Mouse (Mus musculus): ENCODE data around the gene Gphn.

- no peak for TF ChIP-seq USF1 (IDR thresholded peaks at IDR 0.05; ENCODE audit: low read depth, low read length)
- no peak for TF ChIP-seq POLR2A (IDR thresholded peaks at IDR 0.05; ENCODE audit: low read depth, low read length)
- no peak for TF ChIP-seq KAT2A (IDR thresholded peaks at IDR 0.05; ENCODE audit: insufficient replicate concordance, low read length)
- no peak for TF ChIP-seq ETS1 (conservative IDR thresholded peaks at IDR 0.05; ENCODE audit: low read depth, low read length)
- TF ChIP-seq MEF2A (IDR thresholded peaks at IDR 0.05; ENCODE audit: borderline replicate concordance, low read depth, low read length): no peak
- TF ChIP-seq UBTF (IDR thresholded peaks at IDR 0.05; ENCODE audit: low read depth, low read length): no peak; the same call in 1 of the 2 replicates
- no peak for TF ChIP-seq NELFE (IDR thresholded peaks at IDR 0.05; ENCODE audit: low read depth, low read length)
- no peak for TF ChIP-seq MAX (IDR thresholded peaks at IDR 0.05; ENCODE audit: low read length)
- no peak for TF ChIP-seq CTCF (conservative IDR thresholded peaks at IDR 0.05 in 1 of 2, IDR thresholded peaks at IDR 0.05 in 1 of 2; ENCODE audit: low read depth in 2 of 2, low read length in 2 of 2)
- TF ChIP-seq HCFC1 (IDR thresholded peaks at IDR 0.05; ENCODE audit: low read depth, low read length): no peak
- TF ChIP-seq TCF12 (IDR thresholded peaks at IDR 0.05; ENCODE audit: low read depth, low read length): no peak
- TF ChIP-seq USF2 (conservative IDR thresholded peaks at IDR 0.05; ENCODE audit: low read depth, low read length): no peak
These were observed 318 bp downstream of the Gphn start for GRCm38 (mm10) chr12:78226519-78226875.
